12 mouse cellular contexts compared by ENCODE assay signal in the genomic region with DNA sequence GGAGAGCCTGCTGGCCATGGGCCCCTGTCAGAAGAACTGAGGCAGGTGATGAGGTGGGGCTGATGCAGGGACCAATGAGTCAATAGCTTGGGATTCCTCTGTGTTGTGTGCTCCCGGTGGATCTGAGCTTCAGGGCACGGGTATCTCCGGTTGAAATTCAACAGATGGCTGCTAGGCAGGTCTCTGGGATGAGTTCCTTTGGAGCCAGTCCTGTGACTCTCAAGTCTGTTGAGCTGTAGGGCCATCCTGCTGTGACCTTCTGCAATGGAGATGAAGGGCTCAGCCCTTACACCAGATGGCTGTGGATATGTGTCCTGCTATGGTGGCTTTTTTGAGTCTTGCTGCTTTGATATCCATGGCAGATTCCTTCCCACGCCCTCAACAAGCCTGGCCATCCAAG. TPM values are rescaled to one million over a fixed set of nuclear protein-coding genes. Genes with fewer than 3 reads are reported as not detected.
DNase-seq lines count a peak whose midpoint lies in the region; ATAC-seq and TF ChIP-seq lines count a peak whose summit lies in the region.
"Had no signal": no experiment of that assay in that cellular context is flagged by ENCODE, and none has a peak within 500 bp of the region (broad histone marks: within the 10 kb centered on the region; RNA-seq: fewer than 3 reads in every experiment).

No protein-coding gene starts in this region.

- H3K4me3 ChIP-seq in left cerebral cortex, adult 2 months: peak overlapping the region; percentile 36
- H3K4me3 ChIP-seq in embryonic facial prominence, embryonic 14.5 days (ENCODE audit: low read depth, low read length): no peak overlapping the region
- H3K4me3 ChIP-seq in hindbrain, postnatal 0 days (ENCODE audit: low read length): peak overlapping the region; percentile 76
- H3K4me3 ChIP-seq: liver, embryonic 15.5 days had no signal

- peak overlapping the region; percentile 8; the same call in 1 of the 2 replicates for H3K4me2 ChIP-seq in embryonic facial prominence, embryonic 14.5 days (ENCODE audit: low read depth, low read length)
- peak overlapping the region; percentile 66 for H3K4me2 ChIP-seq in hindbrain, postnatal 0 days (ENCODE audit: low read depth, low read length)
- H3K4me2 ChIP-seq: liver, embryonic 15.5 days; stomach, embryonic 15.5 days had no signal

- H3K36me3 ChIP-seq in embryonic facial prominence, embryonic 14.5 days (ENCODE audit: control insufficient read depth, insufficient read depth, low read length): no peaks in the 10 kb centered on the region
- no peaks in the 10 kb centered on the region for H3K36me3 ChIP-seq in hindbrain, postnatal 0 days (ENCODE audit: insufficient read depth, low read length)
- H3K36me3 ChIP-seq: intestine, embryonic 15.5 days; liver, embryonic 15.5 days; stomach, embryonic 15.5 days had no signal

- no peaks in the 10 kb centered on the region for H3K9me3 ChIP-seq in embryonic facial prominence, embryonic 14.5 days (ENCODE audit: control insufficient read depth, low read length)
- H3K9me3 ChIP-seq in hindbrain, postnatal 0 days (ENCODE audit: low read length): no peaks in the 10 kb centered on the region
- H3K9me3 ChIP-seq: intestine, embryonic 15.5 days; liver, embryonic 15.5 days; stomach, embryonic 15.5 days had no signal

- DNase-seq in left cerebral cortex, adult 2 months (ENCODE audit: extremely low spot score in 1 of 2, low spot score in 2 of 2): no peak
- no peak for DNase-seq in left cerebral cortex, adult 9 months (ENCODE audit: low spot score in 2 of 2)
- DNase-seq in embryonic facial prominence, embryonic 14.5 days (ENCODE audit: low spot score): no peak
- DNase-seq in hindbrain, postnatal 0 days (ENCODE audit: low spot score): peak; percentile 55
- DNase-seq in gastrocnemius, postnatal 4 days (ENCODE audit: low spot score in 2 of 2): no peak
- DNase-seq in embryo, embryonic 10.5 days (ENCODE audit: low spot score): no peak
- DNase-seq in right cerebral cortex, adult 2 months (ENCODE audit: low spot score in 2 of 2): no peak
- no peak for DNase-seq in spleen, postnatal 36 days (ENCODE audit: low spot score in 2 of 2)

- intact Hi-C loops in left cerebral cortex, adult 2 months (cut with DNase I): loop anchor here (2.0 kb wide), 1 partner anchor 41 kb away; no protein-coding TSS in a partner anchor

- no peak for TF ChIP-seq CTCF in left cerebral cortex, adult 2 months (IDR thresholded peaks at IDR 0.05)
- TF ChIP-seq CTCF in hindbrain, postnatal 0 days (IDR thresholded peaks at IDR 0.05; ENCODE audit: low read depth): no peak

- H3K4me1 ChIP-seq in embryonic facial prominence, embryonic 14.5 days (ENCODE audit: control insufficient read depth, insufficient read depth, low read length): peaks cover 10% of the 10 kb centered on the region
- peaks cover 23% of the 10 kb centered on the region for H3K4me1 ChIP-seq in hindbrain, postnatal 0 days (ENCODE audit: insufficient read depth, low read length)
- H3K4me1 ChIP-seq: liver, embryonic 15.5 days had no signal

- no peak for ATAC-seq in embryonic facial prominence, embryonic 14.5 days (ENCODE audit: low read depth)
- no peak for ATAC-seq in hindbrain, postnatal 0 days
- ATAC-seq: intestine, embryonic 15.5 days had no signal

- peaks cover 42% of the 10 kb centered on the region for H3K27me3 ChIP-seq in embryonic facial prominence, embryonic 14.5 days (replicated peaks; ENCODE audit: control insufficient read depth, insufficient read depth, low read length)
- H3K27me3 ChIP-seq in hindbrain, postnatal 0 days (ENCODE audit: insufficient read depth, low read length): no peaks in the 10 kb centered on the region

- WGBS in embryonic facial prominence, embryonic 14.5 days: 43% methylated on average over 4 of the region's 4 CpGs
- WGBS in hindbrain, postnatal 0 days: 23% methylated on average over 4 of the region's 4 CpGs

- H3K9ac ChIP-seq in embryonic facial prominence, embryonic 14.5 days (ENCODE audit: low read depth, low read length): no peak overlapping the region
- peak overlapping the region; percentile 82 for H3K9ac ChIP-seq in hindbrain, postnatal 0 days (replicated peaks; ENCODE audit: low read length)
- H3K9ac ChIP-seq: intestine, embryonic 15.5 days; liver, embryonic 15.5 days; stomach, embryonic 15.5 days had no signal

- H3K27ac ChIP-seq in left cerebral cortex, adult 2 months: no peak overlapping the region
- no peak overlapping the region for H3K27ac ChIP-seq in embryonic facial prominence, embryonic 14.5 days (replicated peaks; ENCODE audit: low read depth, low read length)
- H3K27ac ChIP-seq in hindbrain, postnatal 0 days: peak overlapping the region; percentile 60
- H3K27ac ChIP-seq: intestine, embryonic 15.5 days; liver, embryonic 15.5 days; stomach, embryonic 15.5 days had no signal

RNA-seq across cellular contexts. Expression of gene Crmp1, which starts 5.7 kb away (rescaled TPM):
- total RNA-seq in left cerebral cortex, adult 2 months (2021): 100 to 1,000 TPM; 186 to 190 TPM
- 32.1 and 35.6 TPM in 2 replicates for polyA plus RNA-seq in embryonic facial prominence, embryonic 14.5 days (2014; fragmentation: Nextera tagmentation; extraction: Ambion mirVana)
- total RNA-seq in hindbrain, postnatal 0 days (2014; rRNA removed): 1,015 and 1,414 TPM in 2 replicates
- polyA plus RNA-seq in hindbrain, postnatal 0 days (2015; fragmentation: Nextera tagmentation; extraction: Ambion mirVana): 607 and 697 TPM in 2 replicates
- 1 to 10 TPM; 3.0 to 4.1 TPM for total RNA-seq in gastrocnemius, postnatal 4 days (2021)
- total RNA-seq: common myeloid progenitor, adult 5-6 weeks had no signal

Comparison
In these comparisons a context has a peak if more than half of its experiments do, and no peak if none do; other contexts are left out.
1. RNA of gene Crmp1, which starts 5.7 kb away (total RNA-seq): 1,015 to 1,414 TPM in hindbrain, postnatal 0 days and 186 to 190 TPM in left cerebral cortex, adult 2 months; 3.0 to 4.1 TPM in gastrocnemius, postnatal 4 days; every median in the first group is over 10 times any median in the second.